Mouse (Mus musculus) B cell, adult 2 months (primary cell): ENCODE measurements at regions not wholly inside any gene's neighbourhood (a gene's known extent, or its start where the extent isn't known, plus 50 kb on each side); places are given as distances from the start of the nearest gene placed in this dataset.

Experiments
- DNase-seq, 2 experiments: peaks; one replicate each; pipeline ENCODE4 v3.0.0; 2022

DNA sequence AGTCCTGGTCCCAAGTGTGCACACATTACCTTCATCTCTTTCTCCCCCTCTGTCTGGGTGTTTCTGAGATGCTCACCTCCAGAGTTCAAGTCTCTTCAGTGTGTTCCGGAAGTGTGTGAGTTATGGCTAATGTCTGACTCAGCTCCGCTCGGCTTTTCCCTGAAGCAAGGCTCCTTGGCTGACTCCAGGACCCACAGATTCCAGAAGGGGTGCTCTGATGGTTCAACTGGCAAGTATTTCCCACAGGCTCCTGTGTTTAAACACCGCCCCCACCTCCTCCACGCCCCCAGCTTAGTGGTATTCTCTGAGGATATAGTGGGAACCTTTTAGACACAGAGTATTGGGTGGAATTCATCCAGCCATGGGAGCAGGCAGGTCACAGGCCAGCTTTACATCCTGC, 441.8 kb upstream of the Tbx3 start:
- no peak for DNase-seq

- DNase-seq: no peak
Observed at GRCm38 (mm10) chr5:119232941-119233340, 437.5 kb upstream of the Tbx3 start.

- no peak for DNase-seq
Observed at GRCm38 (mm10) chr5:119235884-119236283, 434.6 kb upstream of the Tbx3 start.

GRCm38 (mm10) chr5:119246824-119247223, 423.6 kb upstream of the Tbx3 start:
- DNase-seq: no peak

DNA sequence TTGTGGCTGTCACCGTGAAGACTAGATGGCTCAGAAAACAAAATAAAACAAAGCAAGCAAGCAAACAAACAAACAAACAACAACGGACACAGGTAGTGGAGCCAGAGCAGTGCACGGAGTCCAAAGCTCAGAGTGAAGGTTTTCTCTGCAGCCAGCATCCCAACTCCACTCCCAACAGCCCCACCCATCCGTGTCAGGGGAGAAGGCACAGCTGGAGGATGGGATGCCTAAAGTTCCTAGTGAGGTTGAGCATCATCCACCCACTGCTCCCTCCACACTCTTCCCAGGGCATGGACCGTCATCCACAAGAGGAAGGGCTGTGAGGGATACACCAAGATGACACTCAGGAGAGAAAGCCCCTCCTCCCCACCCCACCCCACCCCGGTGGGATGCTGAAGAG, 421.8 kb upstream of the Tbx3 start:
- DNase-seq: no peak

DNA sequence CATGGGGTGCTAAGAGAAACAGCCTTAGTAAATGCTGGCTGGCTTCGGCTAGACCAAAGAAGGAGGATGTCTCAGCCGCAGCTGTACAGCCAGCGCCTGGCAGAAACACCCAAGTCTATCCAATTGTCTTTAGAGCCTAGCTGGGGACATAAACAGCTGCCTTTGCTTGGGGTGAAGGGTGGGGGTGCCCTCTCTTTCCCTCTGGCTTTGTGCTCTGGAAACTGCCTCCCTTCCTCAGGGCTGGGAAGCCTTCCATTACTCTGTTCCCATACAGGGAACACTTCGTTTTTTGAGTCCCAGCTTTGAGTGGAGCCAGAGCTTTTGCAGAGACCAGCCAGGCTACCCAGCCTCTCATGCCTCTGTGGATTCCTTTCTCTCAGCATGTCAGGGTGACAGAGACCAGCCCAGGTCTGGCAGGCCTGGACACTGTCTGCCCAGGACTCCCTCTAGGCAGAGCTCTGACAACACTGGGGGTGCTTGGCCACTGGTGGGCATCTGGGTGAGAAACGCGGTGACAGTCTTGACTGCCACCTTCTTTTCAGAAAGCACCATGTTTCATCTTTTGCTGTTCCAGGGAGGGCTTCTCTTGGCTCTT, 421.2 kb upstream of the Tbx3 start:
- no peak for DNase-seq

- DNase-seq: no peak
Observed at GRCm38 (mm10) chr5:119251311-119252047, 419.0 kb upstream of the Tbx3 start.

DNA sequence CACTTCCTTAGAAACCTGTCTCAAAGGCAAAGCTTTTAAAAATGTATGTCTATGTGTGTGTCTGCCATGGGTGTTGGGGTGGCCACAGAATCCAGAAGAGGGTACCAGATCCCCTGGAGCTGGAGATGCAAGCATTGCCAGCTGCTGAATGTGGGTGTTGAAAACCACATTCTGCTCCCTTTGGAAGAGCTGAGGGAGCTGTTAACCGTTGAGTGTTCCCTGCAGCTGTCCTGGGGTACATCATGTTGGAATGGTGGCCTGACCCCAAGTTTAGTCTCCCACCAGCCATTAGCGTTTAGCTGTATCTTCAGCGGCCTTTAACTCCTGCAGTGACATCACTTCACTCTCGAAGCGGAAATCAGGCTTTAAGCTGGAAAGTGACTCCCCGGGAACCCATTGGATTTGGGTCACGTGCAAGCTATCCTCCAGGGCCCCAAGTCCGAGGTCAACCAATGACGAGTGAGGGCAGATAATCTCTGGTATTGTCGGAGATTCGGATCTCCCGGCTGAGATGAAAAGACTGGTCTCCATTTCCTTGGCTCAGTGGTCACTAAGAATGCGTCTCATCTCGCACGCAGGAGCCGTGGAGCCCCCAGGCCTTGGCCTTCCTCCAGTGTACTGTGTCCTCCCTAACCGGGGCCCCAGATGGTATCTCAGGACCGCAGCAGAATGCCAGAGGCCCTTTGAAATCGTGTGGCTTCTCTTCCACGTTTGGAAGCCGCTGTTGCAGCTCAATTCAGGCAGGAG, 412.9 kb upstream of the Tbx3 start:
- DNase-seq: no peak

DNA sequence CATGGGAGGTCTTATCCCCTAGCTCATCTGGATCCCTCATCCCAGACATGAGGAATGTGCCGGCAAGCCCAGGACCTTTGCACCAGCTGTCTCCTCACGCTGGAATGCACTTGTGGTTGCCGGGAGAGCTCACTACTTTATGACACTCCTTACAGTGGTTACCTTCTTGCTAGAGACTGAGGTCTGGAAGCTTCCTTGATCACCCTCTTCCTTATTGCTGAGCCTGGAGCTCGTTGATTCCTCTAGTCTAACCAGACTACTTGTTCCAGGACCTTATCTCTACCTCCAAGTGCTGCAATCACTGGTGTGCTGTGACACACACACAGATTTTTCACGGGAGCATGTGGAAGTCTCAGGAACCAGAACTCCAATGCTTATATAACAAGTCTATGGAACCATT, 411.6 kb upstream of the Tbx3 start:
- no peak for DNase-seq

DNA sequence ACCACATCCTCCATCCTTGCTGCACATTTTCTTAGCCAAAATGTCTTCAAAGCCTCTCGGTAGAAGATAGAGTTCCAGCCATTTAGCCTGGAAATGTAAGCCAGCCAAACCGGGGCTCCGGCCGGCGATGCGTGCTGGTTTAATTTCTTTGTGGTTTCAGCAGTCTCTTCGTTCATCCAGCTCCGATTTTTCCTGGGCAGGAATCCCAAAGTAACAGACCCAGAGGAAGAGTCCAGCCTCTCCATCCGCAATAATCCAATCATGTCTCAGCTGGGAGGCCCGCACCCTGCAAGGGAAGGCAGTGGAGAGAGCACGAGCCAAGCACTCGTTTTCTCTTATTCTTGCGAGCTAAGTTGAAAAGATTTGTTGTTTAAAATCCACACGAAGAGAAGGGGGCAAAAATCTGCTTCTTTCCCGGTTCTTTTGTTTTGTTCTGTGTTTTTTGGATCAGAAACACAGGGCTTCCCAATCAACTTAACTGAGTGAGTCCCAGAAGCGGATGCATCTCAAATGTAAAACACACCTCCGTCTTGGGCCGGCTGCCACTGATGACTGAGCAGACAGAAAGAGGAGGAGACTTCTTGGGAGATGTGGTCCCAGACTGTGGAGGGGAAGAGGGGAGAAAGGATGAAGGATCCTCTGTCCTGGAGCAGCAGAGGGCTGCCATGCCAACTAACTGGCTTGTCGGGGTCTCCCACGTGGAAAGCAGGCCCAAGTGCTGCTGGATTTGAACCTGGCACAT, 405.1 kb upstream of the Tbx3 start:
- DNase-seq: no peak

GRCm38 (mm10) chr5:119271234-119271852, 399.1 kb upstream of the Tbx3 start:
- no peak for DNase-seq

DNA sequence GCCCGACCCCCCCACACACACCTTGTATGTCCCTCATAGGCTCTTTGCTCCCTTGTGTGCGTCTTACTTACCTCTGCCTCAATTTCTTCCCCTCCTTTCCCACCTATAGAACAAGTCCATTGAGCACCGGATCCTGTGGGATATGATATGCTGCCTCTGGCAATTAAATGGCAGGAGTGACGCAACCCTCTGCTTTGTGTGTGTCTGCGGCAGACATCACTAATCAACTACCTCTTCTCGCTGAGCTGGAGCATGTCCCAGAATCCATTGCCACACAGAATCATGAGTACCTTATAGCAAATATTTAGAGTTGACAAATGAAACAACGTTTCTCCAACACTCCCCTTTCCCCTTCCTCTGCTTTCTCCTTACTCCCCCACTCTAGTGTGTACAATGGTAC, 397.3 kb upstream of the Tbx3 start:
- no peak for DNase-seq

- DNase-seq: no peak
Observed at GRCm38 (mm10) chr5:119273615-119274014, 396.9 kb upstream of the Tbx3 start.

DNA sequence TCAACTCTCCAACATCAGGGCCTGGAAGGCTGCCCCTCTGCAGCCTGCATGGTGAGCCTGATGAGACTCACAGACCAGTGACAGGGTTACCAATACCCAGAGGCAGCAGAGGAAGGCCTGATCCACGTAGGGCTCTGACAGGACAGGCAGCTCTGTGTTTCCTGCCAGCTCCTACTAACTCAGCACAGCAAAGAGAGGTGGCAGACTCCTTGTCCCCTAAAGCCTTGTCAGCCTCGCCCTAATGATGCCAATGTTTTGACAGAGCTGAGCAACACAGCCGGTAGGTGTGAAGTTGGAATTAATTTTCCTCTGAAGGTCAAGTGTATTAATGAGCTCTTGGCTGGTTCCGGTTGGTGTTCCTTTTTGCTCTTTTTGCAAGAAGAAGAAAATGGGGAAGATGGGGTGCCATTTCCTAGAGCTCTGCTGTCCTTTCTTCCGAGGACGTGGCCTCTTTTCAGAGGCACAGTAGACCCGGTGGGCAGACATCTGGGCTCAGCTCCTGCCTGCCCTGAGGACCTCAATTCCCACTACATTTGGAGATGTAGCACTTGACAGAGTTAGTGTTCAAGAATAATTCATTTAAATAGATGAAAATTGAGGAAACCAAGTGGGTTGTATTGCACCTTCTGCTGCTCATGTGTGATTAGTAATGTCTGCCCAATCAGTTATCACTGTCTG, 395.5 kb upstream of the Tbx3 start:
- DNase-seq: no peak

DNA sequence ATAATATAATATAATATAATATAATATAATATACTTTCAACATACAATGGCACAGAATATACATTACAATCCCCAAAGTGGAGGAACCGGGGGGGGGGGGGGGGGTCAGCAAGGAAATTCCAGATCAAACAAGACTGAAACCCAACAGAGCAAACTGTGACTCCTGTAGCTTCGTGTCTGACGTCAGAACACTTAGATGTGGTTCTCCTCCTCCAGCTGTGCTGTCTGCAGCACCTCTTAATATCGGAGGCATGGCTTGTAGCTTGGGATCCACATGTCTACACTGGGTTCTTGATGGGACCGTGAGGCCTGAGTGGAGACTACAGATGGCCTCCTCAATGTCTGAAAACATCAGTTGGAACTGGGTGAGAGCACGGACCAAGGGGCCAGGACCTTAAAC, 390.3 kb upstream of the Tbx3 start:
- no peak for DNase-seq

DNA sequence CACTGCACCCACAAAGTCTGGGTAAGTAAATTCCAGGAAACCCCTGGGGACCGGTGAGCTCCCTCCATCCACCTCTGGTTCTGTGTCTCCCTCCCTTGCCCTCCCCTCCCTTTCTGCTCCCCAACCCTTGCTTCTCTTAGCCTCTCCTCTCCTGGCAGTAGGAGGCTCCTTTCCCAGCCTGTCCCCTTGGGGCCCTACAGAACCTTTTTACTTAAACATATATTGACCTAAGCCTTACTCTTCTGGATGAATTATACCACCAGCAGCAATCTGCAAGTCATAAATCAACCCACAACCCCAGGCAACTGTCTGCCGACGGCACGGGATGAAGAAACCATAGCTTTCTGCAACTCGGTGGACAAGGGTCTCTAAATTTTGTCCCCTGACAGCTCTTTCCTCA, 380.7 kb upstream of the Tbx3 start:
- no peak for DNase-seq

DNA sequence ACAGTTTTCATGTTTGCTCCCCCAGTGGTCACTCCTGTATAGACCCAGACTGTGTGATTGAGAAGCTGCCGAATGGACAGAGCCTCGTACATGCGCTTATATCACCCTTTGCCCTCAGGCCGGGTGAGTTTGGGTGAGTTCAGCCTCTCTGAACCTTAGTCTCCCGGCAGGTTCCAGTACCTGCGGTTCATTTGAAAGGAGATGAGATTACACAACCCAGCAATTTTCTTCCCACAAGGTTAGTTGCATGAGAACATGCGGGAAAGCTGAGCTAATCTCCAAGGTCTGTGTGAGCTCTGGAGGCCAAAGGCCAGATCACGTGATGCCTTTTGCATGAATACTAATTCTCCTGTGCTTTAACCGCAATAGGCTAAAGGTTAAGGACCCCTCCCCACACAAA, 378.1 kb upstream of the Tbx3 start:
- DNase-seq: no peak

- DNase-seq: no peak
Observed at GRCm38 (mm10) chr5:119292889-119293288, 377.6 kb upstream of the Tbx3 start.

GRCm38 (mm10) chr5:119299311-119299710, 371.2 kb upstream of the Tbx3 start:
- no peak for DNase-seq

GRCm38 (mm10) chr5:119300106-119300505, 370.4 kb upstream of the Tbx3 start:
- DNase-seq: no peak

- DNase-seq: no peak
Observed at GRCm38 (mm10) chr5:119301539-119301938, 368.9 kb upstream of the Tbx3 start.

- no peak for DNase-seq
Observed at GRCm38 (mm10) chr5:119304721-119305120, 365.7 kb upstream of the Tbx3 start.
